Mouse (Mus musculus) liver, postnatal 0 days (tissue): ENCODE results near the gene Ficd. TPM values are rescaled to one million over a fixed set of nuclear protein-coding genes. Genes with fewer than 3 reads are reported as not detected.
A peak's percentile ranks its signal among the peaks of the same experiment; 100 is the strongest.

ENCODE experiments used
- ATAC-seq: fragments of 200-750 bp; cut with Nextera tagmentation; 2 replicates; pipeline ENCODE4 v1.8.0; 2017; ENCODE audit warnings: mild to moderate bottlenecking, moderate library complexity
- DNase-seq: peaks from one replicate; pipeline ENCODE4 v3.0.0-alpha.2; 2016
- H3K27ac ChIP-seq: fragments of 300-500 bp; sonication (generic); 2 replicates; pipeline ENCODE4 v1.5.1; 2014; ENCODE audit warnings: antibody characterized with exemption, moderate library complexity, mild to moderate bottlenecking, low read depth
- H3K27me3 ChIP-seq: fragments of 300-500 bp; sonication (generic); 2 replicates; pipeline ENCODE4 v1.6.1; 2014; ENCODE audit warnings: low read length, control low read depth, mixed read lengths; ENCODE audit not compliant: insufficient read depth
- H3K36me3 ChIP-seq: fragments of 300-500 bp; sonication (generic); replicated peaks from 2 replicates; pipeline ENCODE4 v1.6.1; 2014; ENCODE audit warnings: mild to moderate bottlenecking, control low read depth, low read length, moderate library complexity, mixed read lengths; ENCODE audit not compliant: insufficient read depth
- H3K4me1 ChIP-seq: fragments of 300-500 bp; sonication (generic); 2 replicates; pipeline ENCODE4 v1.6.1; 2014; ENCODE audit warnings: antibody characterized with exemption, mild to moderate bottlenecking, control low read depth; ENCODE audit not compliant: insufficient read depth
- H3K4me2 ChIP-seq: fragments of 300-500 bp; sonication (generic); 2 replicates; pipeline ENCODE4 v1.6.1; 2014; ENCODE audit warnings: low read depth, mild to moderate bottlenecking, low read length, moderate library complexity, mixed read lengths
- H3K4me3 ChIP-seq: fragments of 300-500 bp; sonication (generic); 2 replicates; pipeline ENCODE4 v1.5.1; 2014; ENCODE audit warnings: low read depth, low read length
- H3K9ac ChIP-seq: fragments of 300-500 bp; sonication (generic); replicated peaks from 2 replicates; pipeline ENCODE4 v1.6.1; 2014; ENCODE audit warnings: mild to moderate bottlenecking, moderate library complexity
- H3K9me3 ChIP-seq: fragments of 300-500 bp; sonication (generic); 2 replicates; pipeline ENCODE4 v1.6.1; 2016; ENCODE audit warnings: mild to moderate bottlenecking, control low read depth, low read length, mixed read lengths
- CTCF ChIP-seq: sonication (generic); IDR thresholded peaks from 2 replicates; pipeline ENCODE4 v1.5.1; 2016; ENCODE audit warnings: antibody characterized with exemption, low read depth
- EP300 ChIP-seq: IDR thresholded peaks from 2 replicates; pipeline ENCODE4 v1.6.1; 2016; ENCODE audit warnings: antibody characterized with exemption, low read depth, mild to moderate bottlenecking
- WGBS: fragments of 180-500 bp; shearing (Covaris S2); extraction: QIAGEN DNeasy Blood & Tissue Kit; methylation state at CpG from one replicate; pipeline ENCODE4 v1.1.7; 2014; ENCODE audit not compliant: insufficient replicate concordance; 5-methylcytosine and 5-hydroxymethylcytosine counted together
- polyA plus RNA-seq: library from polyadenylated mRNA; unstranded; fragments of >200 nt; fragmentation: Nextera tagmentation; extraction: Ambion mirVana; gene quantifications from 2 replicates; pipeline ENCODE4 v1.2.1, GENCODE M21; 2015

The Ficd gene
- polyA plus RNA-seq, 1 experiment from 2014 or later = 2.8 TPM

DNA sequence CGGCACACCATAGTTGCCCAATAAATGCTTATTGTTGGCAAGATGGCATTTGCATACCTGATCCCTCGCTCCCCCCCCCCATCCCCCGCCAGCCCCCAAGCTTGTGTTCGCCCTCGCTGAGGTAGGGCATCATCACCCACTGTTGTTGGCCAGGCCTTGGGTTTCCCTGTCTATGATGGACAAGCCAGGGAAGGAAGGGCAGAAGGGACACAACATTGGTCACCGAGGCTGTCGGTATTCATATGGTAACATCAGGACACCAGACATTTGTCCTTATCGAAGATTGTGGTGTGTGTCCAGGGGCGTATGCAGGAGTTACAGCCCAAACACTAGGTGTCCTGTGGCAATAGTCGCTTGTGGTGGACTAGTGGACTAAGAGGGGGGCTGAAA, 505 bp downstream of the Ficd start:
- no peaks in the 10 kb centered on the region for H3K9me3 ChIP-seq
- H3K27me3 ChIP-seq = no peaks in the 10 kb centered on the region
- peak overlapping the region; percentile 61 for H3K9ac ChIP-seq
- 3% methylated on average over 10 of the region's 10 CpGs for WGBS
- TF ChIP-seq CTCF (no peak), EP300 (no peak)
- no peak for ATAC-seq
- H3K4me1 ChIP-seq = peaks cover 15% of the 10 kb centered on the region
- DNase-seq = no peak
- peak overlapping the region; percentile 60 for H3K4me3 ChIP-seq
- peak overlapping the region; percentile 88 for H3K27ac ChIP-seq
- H3K4me2 ChIP-seq = peak overlapping the region; percentile 88
- H3K36me3 ChIP-seq = peaks cover 32% of the 10 kb centered on the region

DNA sequence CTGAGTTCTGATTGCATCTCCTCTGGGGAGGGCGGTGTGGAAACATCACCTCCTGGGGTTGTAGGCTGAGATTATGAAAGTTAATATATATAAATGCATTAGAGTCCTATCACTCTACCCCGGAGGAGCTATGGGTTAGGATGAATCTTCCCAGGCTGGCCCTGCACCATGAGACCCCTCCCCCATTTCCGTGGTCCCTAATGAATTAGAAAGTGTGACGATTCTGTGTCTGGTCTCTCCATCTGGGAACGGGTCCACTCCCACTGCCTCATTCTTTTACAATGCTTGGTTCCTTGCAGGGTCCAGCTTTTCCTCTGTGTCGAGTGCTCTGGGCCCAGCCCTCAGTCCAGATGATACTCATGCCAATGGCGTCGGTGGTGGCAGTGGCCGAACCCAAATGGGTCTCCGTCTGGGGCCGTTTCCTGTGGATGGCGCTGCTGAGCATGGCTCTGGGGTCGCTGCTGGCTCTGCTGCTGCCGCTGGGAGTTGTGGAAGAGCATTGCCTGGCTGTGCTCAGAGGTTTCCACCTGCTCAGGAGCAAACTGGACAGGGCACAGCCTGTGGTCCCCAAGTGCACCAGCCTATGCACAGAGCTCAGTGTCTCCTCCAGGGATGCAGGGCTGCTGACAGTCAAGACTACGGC, 1.0 kb downstream of the Ficd start:
- peak overlapping the region; percentile 61 for H3K9ac ChIP-seq
- 41% methylated on average over 15 of the region's 15 CpGs for WGBS
- no peaks in the 10 kb centered on the region for H3K27me3 ChIP-seq
- ATAC-seq (no peak), DNase-seq (no peak)
- peaks cover 15% of the 10 kb centered on the region for H3K4me1 ChIP-seq
- no peak for TF ChIP-seq EP300
- peak; percentile 7; the same call in 1 of the 2 replicates for TF ChIP-seq CTCF
- H3K4me2 ChIP-seq = peak overlapping the region; percentile 88
- H3K4me3 ChIP-seq = peak overlapping the region; percentile 60
- peaks cover 36% of the 10 kb centered on the region for H3K36me3 ChIP-seq
- H3K27ac ChIP-seq = peak overlapping the region; percentile 88
- H3K9me3 ChIP-seq = no peaks in the 10 kb centered on the region

DNA sequence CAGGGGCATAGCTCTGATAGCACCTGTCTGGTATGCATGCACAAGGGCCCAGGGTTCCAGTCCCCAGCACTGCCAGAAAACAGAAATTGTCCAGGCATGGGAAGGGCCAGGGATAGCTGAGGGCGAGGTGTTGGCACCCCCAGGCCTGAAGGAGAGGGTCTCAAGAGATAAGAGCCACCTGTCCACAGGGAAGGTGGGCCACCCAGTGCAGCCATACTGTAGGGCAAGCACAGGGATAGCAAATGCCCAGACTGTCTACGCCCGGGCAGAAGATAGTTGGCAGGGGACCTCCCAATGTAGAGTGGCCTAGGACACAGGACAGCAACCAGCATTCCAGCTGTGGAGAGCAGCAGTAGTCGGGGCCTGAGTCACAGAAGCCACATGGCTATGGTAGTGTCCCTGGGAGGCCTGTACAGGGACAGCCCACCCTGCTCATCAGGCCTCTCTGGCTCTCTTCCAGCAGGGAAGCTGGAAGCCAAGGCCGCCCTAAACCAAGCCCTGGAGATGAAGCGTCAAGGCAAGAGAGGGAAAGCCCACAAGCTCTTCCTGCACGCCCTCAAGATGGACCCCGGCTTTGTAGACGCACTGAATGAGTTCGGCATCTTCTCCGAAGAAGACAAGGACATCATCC, 2.1 kb downstream of the Ficd start:
- peaks cover 46% of the 10 kb centered on the region for H3K36me3 ChIP-seq
- ATAC-seq (no peak), DNase-seq (no peak)
- TF ChIP-seq EP300 (no peak), CTCF (no peak)
- no peak overlapping the region for H3K27ac ChIP-seq
- H3K4me2 ChIP-seq = no peak overlapping the region
- H3K9me3 ChIP-seq = no peaks in the 10 kb centered on the region
- H3K9ac ChIP-seq = no peak overlapping the region
- H3K4me1 ChIP-seq = peaks cover 15% of the 10 kb centered on the region
- 90% methylated on average over 11 of the region's 11 CpGs for WGBS
- H3K27me3 ChIP-seq = no peaks in the 10 kb centered on the region
- no peak overlapping the region for H3K4me3 ChIP-seq

DNA sequence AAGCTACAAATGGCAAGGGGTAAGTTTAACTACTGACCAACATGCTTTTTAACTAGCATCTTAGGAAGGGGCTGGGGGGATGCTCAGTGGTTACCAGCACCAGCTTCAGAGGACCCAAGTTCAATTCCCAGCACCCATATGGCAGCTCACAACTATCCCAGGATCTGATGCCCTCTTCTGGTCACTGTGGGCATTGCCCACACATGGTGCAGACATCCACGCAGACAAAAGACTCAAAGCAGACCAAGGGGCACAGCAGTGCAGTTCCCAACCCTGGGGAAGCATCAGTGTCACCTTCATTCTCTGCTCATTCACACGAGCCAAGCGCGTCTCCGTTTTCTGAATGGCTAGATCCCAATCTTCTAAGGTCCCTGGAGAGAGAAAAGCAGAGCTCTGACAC, 12.0 kb downstream of the Ficd start:
- Histone ChIP-seq H3K9me3 (no peaks in the 10 kb centered on the region), H3K36me3 (peaks cover 86% of the 10 kb centered on the region), H3K4me1 (no peaks in the 10 kb centered on the region), H3K4me2 (no peak overlapping the region), H3K27me3 (no peaks in the 10 kb centered on the region), H3K9ac (no peak overlapping the region), H3K27ac (no peak overlapping the region), H3K4me3 (no peak overlapping the region)
- ATAC-seq (no peak), DNase-seq (no peak)
- 93% methylated on average over 5 of the region's 5 CpGs for WGBS
- TF ChIP-seq EP300 (no peak), CTCF (peak; percentile 37)

DNA sequence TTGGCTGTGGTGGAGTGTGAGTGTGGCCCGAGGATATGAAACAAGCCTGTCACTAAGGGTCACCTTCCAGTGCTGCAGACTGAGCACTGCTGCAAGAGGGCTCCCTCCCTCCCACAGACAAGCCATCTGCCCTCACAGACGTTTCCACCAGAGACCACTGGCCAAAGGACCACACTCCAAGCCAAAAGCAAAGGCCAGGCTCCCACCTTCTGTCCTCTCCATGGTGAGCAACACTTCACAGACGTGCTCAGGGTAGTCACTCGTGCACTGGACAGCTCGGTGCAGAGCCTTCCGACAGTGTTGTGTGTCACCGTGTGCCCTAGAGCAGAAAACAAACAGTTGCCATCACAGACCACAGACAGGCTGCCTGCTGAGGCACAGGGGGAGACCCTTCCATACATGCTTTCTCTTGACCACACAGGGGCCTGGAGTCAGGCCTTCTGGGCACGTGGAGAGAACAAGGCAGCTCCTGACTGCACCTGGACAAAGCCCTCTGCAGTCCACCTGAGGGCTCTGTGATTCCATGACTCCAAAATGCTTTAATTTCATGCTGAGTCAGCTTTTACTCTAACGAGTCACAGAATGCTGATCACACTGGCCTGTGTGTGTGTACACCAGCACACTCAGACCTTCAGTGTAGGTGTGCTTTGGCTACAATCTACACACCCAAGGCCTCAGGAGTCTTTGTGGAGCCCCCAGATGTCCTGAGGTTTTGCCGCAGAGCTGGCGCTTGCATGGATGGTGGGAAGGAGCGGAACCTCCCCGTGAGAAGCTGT, 13.1 kb downstream of the Ficd start:
- no peaks in the 10 kb centered on the region for H3K9me3 ChIP-seq
- ATAC-seq = no peak
- no peak for TF ChIP-seq CTCF
- DNase-seq = no peak
- H3K4me2 ChIP-seq = no peak overlapping the region
- no peak overlapping the region for H3K4me3 ChIP-seq
- no peaks in the 10 kb centered on the region for H3K4me1 ChIP-seq
- peaks cover 86% of the 10 kb centered on the region for H3K36me3 ChIP-seq
- no peak overlapping the region for H3K27ac ChIP-seq
- WGBS = 91% methylated on average over 13 of the region's 13 CpGs
- H3K27me3 ChIP-seq = no peaks in the 10 kb centered on the region
- no peak overlapping the region for H3K9ac ChIP-seq

DNA sequence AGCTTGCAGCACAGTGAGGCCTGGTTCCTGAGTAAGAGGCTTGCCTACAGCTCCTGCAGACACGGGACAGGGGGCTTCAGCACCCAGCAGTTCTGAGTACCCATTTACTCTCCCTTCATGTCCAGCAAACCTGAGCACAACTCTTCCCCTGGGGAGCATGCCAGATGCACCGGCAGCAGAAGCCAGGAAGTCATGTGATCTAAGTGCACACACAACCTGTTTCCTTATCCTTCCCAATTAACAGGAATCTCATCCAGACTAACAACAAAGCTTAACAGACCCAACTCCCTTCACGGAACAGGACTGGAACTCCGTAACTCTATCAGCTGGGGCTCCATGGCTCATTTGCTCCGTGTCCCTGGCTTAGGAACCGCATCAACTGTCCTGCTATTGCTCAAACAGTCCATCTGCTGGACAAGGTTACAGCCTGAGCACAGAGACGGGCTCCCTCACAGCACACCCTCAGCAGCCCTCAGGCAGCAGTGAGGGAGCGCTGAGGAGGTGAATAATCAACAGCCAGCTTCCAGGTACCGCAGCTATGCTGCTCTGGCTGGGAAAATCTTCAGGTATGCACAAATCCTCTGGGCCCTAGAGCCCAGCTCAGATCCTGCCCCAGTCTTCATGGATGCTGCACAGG, 16.0 kb downstream of the Ficd start:
- Histone ChIP-seq H3K9ac (no peak overlapping the region), H3K4me2 (no peak overlapping the region), H3K9me3 (no peaks in the 10 kb centered on the region), H3K27me3 (no peaks in the 10 kb centered on the region), H3K4me1 (no peaks in the 10 kb centered on the region), H3K27ac (no peak overlapping the region), H3K4me3 (no peak overlapping the region), H3K36me3 (peaks cover 86% of the 10 kb centered on the region)
- no peak for DNase-seq
- WGBS = 89% methylated on average over 9 of the region's 9 CpGs
- no peak for ATAC-seq
- TF ChIP-seq CTCF (no peak), EP300 (no peak)
